Mouse (Mus musculus) brain, adult 2 months (tissue): ENCODE results near the gene Bcl2.

ENCODE experiments used
- DNase-seq: peaks from one replicate; pipeline ENCODE4 v3.0.0; 2011; ENCODE audit warnings: low read depth, low spot score

Gene Bcl2

GRCm38 (mm10) chr1:106628279-106628678, 85.8 kb downstream of the Bcl2 start:
- DNase-seq: no peak

DNA sequence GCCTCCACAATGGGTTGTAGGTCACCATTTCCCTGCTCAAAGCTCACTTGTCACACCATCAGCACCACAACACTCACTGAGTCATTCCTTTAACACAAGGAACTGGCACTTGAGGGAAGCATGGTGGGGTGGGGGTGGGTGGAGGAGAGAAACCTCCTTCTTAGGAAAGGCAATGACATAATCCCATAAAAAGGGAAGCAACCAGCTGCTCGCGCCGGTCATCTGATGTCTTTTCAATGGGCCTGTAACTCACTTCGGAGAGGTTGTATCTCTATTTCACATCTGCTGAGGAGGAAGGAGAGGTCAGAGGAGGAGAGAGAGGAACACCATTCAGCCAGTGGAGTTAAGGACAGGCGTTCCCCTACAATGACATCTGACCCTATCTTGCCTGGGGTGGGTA, 86.8 kb downstream of the Bcl2 start:
- peak; percentile 75 for DNase-seq

- no peak for DNase-seq
Observed at GRCm38 (mm10) chr1:106620174-106620931, 93.7 kb downstream of the Bcl2 start.

GRCm38 (mm10) chr1:106618814-106619213, 95.3 kb downstream of the Bcl2 start:
- DNase-seq: no peak

- no peak for DNase-seq
Observed at GRCm38 (mm10) chr1:106616955-106617354, 97.1 kb downstream of the Bcl2 start.

GRCm38 (mm10) chr1:106613371-106613770, 100.7 kb downstream of the Bcl2 start:
- DNase-seq: no peak

DNA sequence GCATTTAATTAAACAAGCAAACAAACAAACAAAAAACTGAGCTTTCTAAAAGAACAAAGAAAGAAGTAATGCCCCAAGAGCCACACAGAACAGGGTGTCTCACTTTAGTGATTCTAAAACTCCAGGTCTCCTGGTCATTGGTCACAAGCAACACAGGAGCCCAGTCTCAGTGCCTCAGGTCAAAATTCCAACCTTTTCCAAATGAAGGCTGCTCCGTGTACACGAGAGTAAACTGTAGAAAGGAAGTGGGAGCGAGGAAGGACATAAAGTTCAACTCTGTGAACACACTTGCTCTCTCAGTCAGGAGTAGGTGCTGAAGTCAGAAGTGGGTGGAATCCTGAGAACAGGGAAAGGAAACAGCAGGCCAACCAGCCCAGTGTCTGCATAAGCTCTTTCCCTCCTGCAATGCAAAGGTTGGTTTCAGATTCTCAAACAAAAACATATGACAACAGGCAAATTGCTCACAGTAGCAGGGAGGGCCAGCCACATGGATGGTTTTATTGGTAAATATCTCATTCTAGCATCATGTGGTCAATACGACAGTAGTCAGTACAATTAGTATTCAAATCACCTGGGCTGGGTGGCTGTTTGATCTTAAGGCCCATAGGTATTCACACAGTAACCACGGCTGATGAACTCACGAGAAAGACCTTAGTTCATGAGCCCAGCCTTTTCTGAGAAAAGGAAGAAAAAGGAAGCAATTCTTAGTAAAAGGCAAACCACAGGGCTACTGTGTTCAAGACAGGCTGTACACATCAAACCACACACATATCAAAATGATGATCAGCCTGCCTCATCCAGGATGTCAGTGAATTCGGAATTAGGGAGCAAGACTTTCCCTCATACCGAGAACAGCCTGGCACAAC, 101.7 kb downstream of the Bcl2 start:
- DNase-seq: no peak

DNA sequence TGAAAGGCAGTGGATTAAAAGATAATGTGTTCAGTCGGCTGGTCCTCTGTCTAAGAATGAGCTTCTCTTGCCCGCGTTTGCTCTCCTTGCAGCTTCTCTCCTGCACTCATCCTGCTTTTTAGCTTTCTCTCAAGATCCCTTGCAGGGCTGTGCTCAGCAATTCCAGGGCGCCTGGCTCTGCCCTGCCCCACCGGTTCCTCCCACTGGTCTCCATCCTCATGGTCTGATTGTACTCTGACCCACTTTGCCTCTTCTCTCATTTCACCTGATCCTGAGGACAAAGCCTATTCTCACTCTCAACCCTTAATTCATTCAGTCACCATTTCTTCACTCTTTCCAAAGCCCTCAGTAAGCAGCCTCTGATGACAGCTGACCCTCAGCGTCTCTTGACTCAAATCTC, 102.8 kb downstream of the Bcl2 start:
- DNase-seq: no peak

DNA sequence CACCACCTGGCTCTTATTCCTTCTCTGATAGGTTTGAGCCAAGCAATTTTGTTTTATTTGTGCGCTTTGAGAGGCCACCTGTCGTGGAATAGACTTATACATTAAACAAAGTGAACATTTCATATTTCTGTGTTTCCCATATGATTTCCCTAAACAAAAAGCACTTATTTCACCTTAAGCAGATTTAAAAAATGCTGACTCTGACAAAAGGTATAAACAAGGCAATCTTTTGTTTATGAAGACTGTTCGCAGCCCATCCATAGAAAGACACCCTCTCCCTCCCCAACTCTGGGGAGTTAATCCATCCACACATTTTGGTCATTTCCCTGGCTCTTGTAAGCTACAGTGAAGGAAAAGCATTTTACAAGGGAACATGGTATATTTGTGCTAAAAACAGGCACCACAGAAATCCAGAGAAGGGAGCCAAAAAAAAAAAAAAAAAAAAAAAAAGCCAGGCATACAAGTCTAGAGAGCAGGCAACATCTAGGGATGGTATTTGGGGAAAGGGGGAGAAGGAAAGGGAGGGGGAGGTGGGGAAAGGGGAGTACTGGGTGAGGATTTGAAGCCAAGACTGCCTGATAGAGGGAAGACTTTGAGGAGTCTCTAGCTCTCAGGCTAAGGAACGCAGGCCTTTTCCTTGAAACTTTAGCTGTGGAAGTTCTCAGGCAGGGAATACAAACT, 105.8 kb downstream of the Bcl2 start:
- DNase-seq: no peak

- DNase-seq: no peak
Observed at GRCm38 (mm10) chr1:106606951-106607350, 107.1 kb downstream of the Bcl2 start.

- DNase-seq: no peak
Observed at GRCm38 (mm10) chr1:106603406-106603805, 110.7 kb downstream of the Bcl2 start.

- DNase-seq: peak; percentile 65
Observed at GRCm38 (mm10) chr1:106602941-106603340, 111.1 kb downstream of the Bcl2 start.

- DNase-seq: no peak
Observed at GRCm38 (mm10) chr1:106602536-106602935, 111.5 kb downstream of the Bcl2 start.

DNA sequence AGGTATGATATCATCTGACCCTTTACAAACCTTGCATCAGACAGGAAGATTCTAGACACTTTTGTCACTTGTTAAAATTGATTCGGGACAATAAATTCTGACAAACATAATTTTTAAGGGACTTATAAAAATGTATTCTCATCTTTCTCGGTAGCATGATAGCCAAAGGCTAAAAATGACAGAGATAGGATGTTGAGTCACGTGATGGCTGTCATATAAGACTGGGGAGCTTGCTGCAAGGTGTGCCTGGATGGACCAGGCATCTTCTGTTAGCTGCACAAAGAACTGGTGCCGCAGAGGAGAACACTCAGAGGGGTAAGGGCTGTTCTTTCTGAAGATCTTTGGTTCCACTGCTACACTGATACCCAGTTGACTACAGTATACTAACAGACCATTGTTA, 112.8 kb downstream of the Bcl2 start:
- no peak for DNase-seq

- no peak for DNase-seq
Observed at GRCm38 (mm10) chr1:106600841-106601240, 113.2 kb downstream of the Bcl2 start.

DNA sequence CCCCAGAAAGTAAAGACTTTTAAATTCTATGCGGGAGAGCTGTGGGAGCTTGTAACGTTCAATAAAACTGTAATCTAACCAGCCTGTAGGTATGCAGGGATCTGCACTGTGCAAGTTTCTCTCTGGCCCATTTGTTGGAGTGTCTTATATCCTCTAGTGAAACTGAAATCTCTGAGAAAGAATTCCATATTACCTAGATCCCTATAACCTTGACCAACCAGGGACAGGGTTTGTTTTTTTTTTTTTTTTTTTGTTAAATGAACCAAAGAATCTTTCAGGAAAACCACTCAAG, 115.8 kb downstream of the Bcl2 start:
- DNase-seq: no peak

- DNase-seq: no peak
Observed at GRCm38 (mm10) chr1:106597575-106598291, 116.3 kb downstream of the Bcl2 start.

DNA sequence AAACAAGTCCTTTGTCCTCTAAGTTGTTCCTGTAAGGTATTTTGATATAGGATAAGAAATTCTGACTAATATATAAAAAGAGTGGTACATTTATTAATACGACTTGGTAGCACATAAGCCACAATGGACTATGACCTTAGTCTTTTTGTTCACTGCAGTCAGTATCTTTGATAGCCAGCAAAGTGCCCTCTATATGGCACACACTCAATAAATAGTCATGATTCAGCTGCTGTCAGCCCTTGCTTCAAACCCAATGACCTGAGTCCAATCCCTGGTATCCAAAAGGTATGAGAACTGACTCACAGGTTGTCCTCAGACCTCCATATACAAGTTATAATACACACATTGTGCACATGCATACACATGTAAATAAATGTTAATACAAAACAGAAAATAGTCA, 117.7 kb downstream of the Bcl2 start:
- no peak for DNase-seq

- no peak for DNase-seq
Observed at GRCm38 (mm10) chr1:106595286-106595885, 118.7 kb downstream of the Bcl2 start.

GRCm38 (mm10) chr1:106591180-106591774, 122.8 kb downstream of the Bcl2 start:
- DNase-seq: no peak

DNA sequence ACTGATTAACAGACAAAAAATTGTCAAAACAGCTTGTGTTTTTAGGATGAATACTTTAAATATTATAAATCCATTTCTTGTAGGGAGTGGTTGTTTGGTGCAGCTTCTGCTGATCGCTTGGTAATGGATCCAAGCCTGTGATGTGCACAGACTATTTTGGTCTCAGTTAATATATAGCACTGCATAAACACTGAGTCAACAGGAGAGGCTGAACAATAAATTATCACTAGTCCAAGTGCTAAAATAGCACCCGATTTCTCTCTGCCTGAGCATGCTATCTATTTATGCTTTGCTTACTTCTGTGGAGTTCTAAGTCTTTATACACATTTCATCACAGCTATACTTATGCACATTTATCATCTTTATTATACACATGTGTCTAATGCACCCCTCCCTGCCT, 124.9 kb downstream of the Bcl2 start:
- peak; percentile 57 for DNase-seq
